Mouse (Mus musculus) G1E (cell line): Measurements from ENCODE around the gene Marco.

ENCODE experiments used
- CTCF ChIP-seq: IDR thresholded peaks from 2 replicates; pipeline ENCODE4 v1.5.1; 2012; ENCODE audit warnings: low read depth, low read length, inconsistent platforms, mixed read lengths
- GATA1 ChIP-seq: IDR thresholded peaks from 2 replicates; pipeline ENCODE4 v1.6.1; 2012; ENCODE audit warnings: borderline replicate concordance, low read length, inconsistent platforms, mixed read lengths
- GATA2 ChIP-seq: IDR thresholded peaks from 2 replicates; pipeline ENCODE4 v1.6.1; 2012; ENCODE audit warnings: low read depth, low read length, inconsistent platforms, borderline replicate concordance

- TF ChIP-seq CTCF (no peak), GATA2 (no peak), GATA1 (no peak)
Observed at GRCm38 (mm10) chr1:120451486-120452270, 53.1 kb downstream of the Marco start.
